Mouse (Mus musculus) myocyte (in vitro differentiated cells): ENCODE data around the gene Ccdc86.

Experiments
- E2F4 ChIP-seq: IDR thresholded peaks from one replicate; pipeline ENCODE4 v1.6.1; 2011; ENCODE audit warnings: mild to moderate bottlenecking, control low read depth, moderate library complexity; ENCODE audit not compliant: insufficient read depth
- MYOD1 ChIP-seq, 3 experiments: IDR thresholded peaks; one replicate each; pipeline ENCODE4 v1.6.1; 2011; ENCODE audit warnings: control low read depth in 2 of 3, low read depth in 2 of 3, mild to moderate bottlenecking in 2 of 3, moderate library complexity in 1 of 3; ENCODE audit not compliant: insufficient read length in 2 of 3, control insufficient read depth in 1 of 3
- POLR2A ChIP-seq: IDR thresholded peaks from one replicate; pipeline ENCODE4 v1.6.1; 2011; ENCODE audit warnings: low read depth, mild to moderate bottlenecking, control low read depth, moderate library complexity; ENCODE audit not compliant: insufficient read length
- TCF12 ChIP-seq: IDR thresholded peaks from one replicate; pipeline ENCODE4 v1.6.1; 2011; ENCODE audit warnings: mild to moderate bottlenecking, control low read depth; ENCODE audit not compliant: poor library complexity, insufficient read depth, severe bottlenecking
- TCF3 ChIP-seq: IDR thresholded peaks from one replicate; pipeline ENCODE4 v1.6.1; 2011; ENCODE audit warnings: low read depth, control low read depth; ENCODE audit not compliant: insufficient read length
- USF1 ChIP-seq: IDR thresholded peaks from one replicate; pipeline ENCODE4 v1.6.1; 2011; ENCODE audit warnings: low read depth, mild to moderate bottlenecking, control low read depth, moderate library complexity

DNA sequence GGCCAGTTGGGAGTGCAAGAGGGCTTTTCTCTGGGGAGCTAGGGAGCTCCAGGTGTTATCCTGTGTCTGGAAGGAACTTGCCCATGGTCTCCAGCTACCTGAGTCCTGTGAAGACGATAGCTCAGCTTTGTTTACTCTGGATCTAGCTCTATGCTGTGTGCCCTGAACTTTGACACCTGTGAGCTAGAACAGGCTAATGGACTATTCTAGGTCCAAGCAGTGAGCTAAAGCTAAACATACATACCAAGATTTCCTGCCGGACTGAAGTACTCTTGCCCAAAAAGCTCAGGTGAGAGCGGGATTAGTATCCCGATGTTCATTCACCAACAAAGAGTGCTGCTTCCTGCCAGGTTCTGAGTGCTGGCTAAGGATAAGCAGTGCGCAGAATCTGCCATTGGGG is 44.6 kb downstream of the Ccdc86 start:
- TF ChIP-seq USF1 (no peak), POLR2A (no peak), E2F4 (no peak), TCF12 (no peak), MYOD1 (IDR thresholded peaks at IDR 0.05; ENCODE audit: control insufficient read depth in 1 of 3, insufficient read length in 2 of 3, low read depth in 2 of 3) (no peak), TCF3 (no peak)
